Mouse (Mus musculus) forebrain, embryonic 11.5 days (tissue): ENCODE data around the gene Ldlrad3. TPM values are rescaled to one million over a fixed set of nuclear protein-coding genes. Genes with fewer than 3 reads are reported as not detected.

Experiments used
- ATAC-seq: fragments of 200-750 bp; cut with Nextera tagmentation; replicated peaks from 2 replicates; pipeline ENCODE4 v1.8.0; 2017; ENCODE audit warnings: moderate TSS enrichment; ENCODE audit not compliant: low FRiP score
- DNase-seq: peaks from one replicate; pipeline ENCODE4 v3.0.0-alpha.2; 2017; ENCODE audit warnings: low spot score
- H3K27ac ChIP-seq: fragments of 300-500 bp; sonication (generic); 2 replicates; pipeline ENCODE4 v1.5.1; 2014; ENCODE audit warnings: low read depth, low read length
- H3K27me3 ChIP-seq: fragments of 300-500 bp; sonication (generic); 2 replicates; pipeline ENCODE4 v1.6.1; 2014; ENCODE audit warnings: mild to moderate bottlenecking, low read length, mixed read lengths; ENCODE audit not compliant: control insufficient read depth, insufficient read depth
- H3K36me3 ChIP-seq: fragments of 300-500 bp; sonication (generic); 2 replicates; pipeline ENCODE4 v1.6.1; 2014; ENCODE audit warnings: mild to moderate bottlenecking, low read length, moderate library complexity, mixed read lengths; ENCODE audit not compliant: control insufficient read depth, insufficient read depth
- H3K4me1 ChIP-seq: fragments of 300-500 bp; sonication (generic); replicated peaks from 2 replicates; pipeline ENCODE4 v1.6.1; 2014; ENCODE audit warnings: low read length, mixed read lengths; ENCODE audit not compliant: control insufficient read depth, insufficient read depth
- H3K4me2 ChIP-seq: fragments of 300-500 bp; sonication (generic); 2 replicates; pipeline ENCODE4 v1.6.1; 2014; ENCODE audit warnings: low read depth, mild to moderate bottlenecking, low read length, moderate library complexity, mixed read lengths; ENCODE audit not compliant: severe bottlenecking
- H3K4me3 ChIP-seq: fragments of 300-500 bp; sonication (generic); 2 replicates; pipeline ENCODE4 v1.5.1; 2014; ENCODE audit warnings: low read depth, low read length
- H3K9ac ChIP-seq: fragments of 300-500 bp; sonication (generic); 2 replicates; pipeline ENCODE4 v1.6.1; 2014; ENCODE audit warnings: low read length
- H3K9me3 ChIP-seq: fragments of 300-500 bp; sonication (generic); 2 replicates; pipeline ENCODE4 v1.6.1; 2016; ENCODE audit warnings: low read length, mixed read lengths; ENCODE audit not compliant: control insufficient read depth
- WGBS: fragments of 180-500 bp; shearing (Covaris S2); extraction: QIAGEN DNeasy Blood & Tissue Kit; methylation state at CpG from one replicate; pipeline ENCODE4 v1.1.7; 2014; 5-methylcytosine and 5-hydroxymethylcytosine counted together
- polyA plus RNA-seq: library from polyadenylated mRNA; unstranded; fragments of >200 nt; fragmentation: Nextera tagmentation; extraction: Ambion mirVana; gene quantifications from 2 replicates; pipeline ENCODE4 v1.2.1, GENCODE M21; 2014

Ldlrad3 gene
- polyA plus RNA-seq, 1 experiment from 2014 or later: 60.7 TPM

- ATAC-seq: no peak
- WGBS: 93% methylated on average over 5 of the region's 5 CpGs
- Histone ChIP-seq H3K9ac (no peak overlapping the region), H3K36me3 (no peaks in the 10 kb centered on the region), H3K4me2 (no peak overlapping the region), H3K27me3 (no peaks in the 10 kb centered on the region), H3K27ac (no peak overlapping the region), H3K4me1 (peaks cover 11% of the 10 kb centered on the region), H3K9me3 (no peaks in the 10 kb centered on the region), H3K4me3 (no peak overlapping the region)
- no peak for DNase-seq
Observed at GRCm38 (mm10) chr2:102040456-102040855, 145.7 kb downstream of the Ldlrad3 start.

- H3K36me3 ChIP-seq: no peaks in the 10 kb centered on the region
- ATAC-seq: no peak
- H3K9ac ChIP-seq: no peak overlapping the region
- no peak overlapping the region for H3K4me3 ChIP-seq
- no peak overlapping the region for H3K27ac ChIP-seq
- 81% methylated on average over 2 of the region's 2 CpGs for WGBS
- peaks cover 11% of the 10 kb centered on the region for H3K4me1 ChIP-seq
- DNase-seq: no peak
- no peaks in the 10 kb centered on the region for H3K27me3 ChIP-seq
- no peaks in the 10 kb centered on the region for H3K9me3 ChIP-seq
- no peak overlapping the region for H3K4me2 ChIP-seq
Observed at GRCm38 (mm10) chr2:102040011-102040410, 146.2 kb downstream of the Ldlrad3 start.

GRCm38 (mm10) chr2:102038895-102039667 lies 147.1 kb downstream of the Ldlrad3 start:
- Histone ChIP-seq H3K4me3 (no peak overlapping the region), H3K9ac (no peak overlapping the region), H3K9me3 (no peaks in the 10 kb centered on the region), H3K4me1 (peaks cover 11% of the 10 kb centered on the region), H3K4me2 (no peak overlapping the region), H3K27ac (0 out of 2 replicates have a peak overlapping the region, but pooled peaks have one; percentile 8), H3K36me3 (no peaks in the 10 kb centered on the region), H3K27me3 (no peaks in the 10 kb centered on the region)
- DNase-seq (no peak), ATAC-seq (no peak)
- 90% methylated on average over 7 of the region's 7 CpGs for WGBS

GRCm38 (mm10) chr2:102038229-102038894 lies 147.8 kb downstream of the Ldlrad3 start:
- DNase-seq (peak; percentile 60), ATAC-seq (peak; percentile 69)
- H3K4me2 ChIP-seq: no peak overlapping the region
- H3K4me1 ChIP-seq: peaks cover 14% of the 10 kb centered on the region
- no peak overlapping the region for H3K4me3 ChIP-seq
- 40% methylated on average over 10 of the region's 10 CpGs for WGBS
- 0 out of 2 replicates have a peak overlapping the region, but pooled peaks have one; percentile 8 for H3K27ac ChIP-seq
- H3K9ac ChIP-seq: no peak overlapping the region
- no peaks in the 10 kb centered on the region for H3K9me3 ChIP-seq
- no peaks in the 10 kb centered on the region for H3K27me3 ChIP-seq
- no peaks in the 10 kb centered on the region for H3K36me3 ChIP-seq

GRCm38 (mm10) chr2:102036665-102037511 lies 149.3 kb downstream of the Ldlrad3 start:
- Histone ChIP-seq H3K27ac (peak overlapping the region; percentile 57), H3K36me3 (no peaks in the 10 kb centered on the region), H3K4me1 (peaks cover 19% of the 10 kb centered on the region), H3K9me3 (no peaks in the 10 kb centered on the region), H3K4me3 (no peak overlapping the region), H3K27me3 (no peaks in the 10 kb centered on the region), H3K9ac (no peak overlapping the region), H3K4me2 (no peak overlapping the region)
- 70% methylated on average over 18 of the region's 18 CpGs for WGBS
- DNase-seq (no peak), ATAC-seq (0 out of 2 replicates have a peak, but pooled peaks have one; percentile 9)

GRCm38 (mm10) chr2:102034513-102034879 lies 151.7 kb downstream of the Ldlrad3 start:
- no peaks in the 10 kb centered on the region for H3K9me3 ChIP-seq
- peaks cover 22% of the 10 kb centered on the region for H3K4me1 ChIP-seq
- ATAC-seq (no peak), DNase-seq (no peak)
- WGBS: 88% methylated on average over 11 of the region's 11 CpGs
- no peaks in the 10 kb centered on the region for H3K27me3 ChIP-seq
- H3K4me3 ChIP-seq: no peak overlapping the region
- H3K9ac ChIP-seq: no peak overlapping the region
- no peak overlapping the region for H3K27ac ChIP-seq
- H3K4me2 ChIP-seq: no peak overlapping the region
- no peaks in the 10 kb centered on the region for H3K36me3 ChIP-seq

GRCm38 (mm10) chr2:102033818-102034512 lies 152.2 kb downstream of the Ldlrad3 start:
- WGBS: 80% methylated on average over 9 of the region's 9 CpGs
- DNase-seq (no peak), ATAC-seq (no peak)
- Histone ChIP-seq H3K4me2 (no peak overlapping the region), H3K4me3 (no peak overlapping the region), H3K27ac (no peak overlapping the region), H3K9me3 (no peaks in the 10 kb centered on the region), H3K4me1 (peaks cover 22% of the 10 kb centered on the region), H3K27me3 (no peaks in the 10 kb centered on the region), H3K9ac (no peak overlapping the region), H3K36me3 (no peaks in the 10 kb centered on the region)

- 82% methylated on average over 9 of the region's 9 CpGs for WGBS
- DNase-seq: no peak
- Histone ChIP-seq H3K4me1 (peaks cover 18% of the 10 kb centered on the region), H3K9me3 (no peaks in the 10 kb centered on the region), H3K27me3 (no peaks in the 10 kb centered on the region), H3K36me3 (no peaks in the 10 kb centered on the region), H3K4me3 (no peak overlapping the region), H3K4me2 (no peak overlapping the region), H3K9ac (no peak overlapping the region), H3K27ac (no peak overlapping the region)
- no peak for ATAC-seq
Observed at GRCm38 (mm10) chr2:102032713-102033343, 153.4 kb downstream of the Ldlrad3 start.
